Mouse (Mus musculus): ENCODE data around the gene Szt2. TPM values are rescaled to one million over a fixed set of nuclear protein-coding genes. Genes with fewer than 3 reads are reported as not detected.
A peak's percentile ranks its signal among the peaks of the same experiment; 100 is the strongest.

Szt2 gene
- polyA plus RNA-seq, 1 experiment from 2014 or later: 14.7 TPM

DNA sequence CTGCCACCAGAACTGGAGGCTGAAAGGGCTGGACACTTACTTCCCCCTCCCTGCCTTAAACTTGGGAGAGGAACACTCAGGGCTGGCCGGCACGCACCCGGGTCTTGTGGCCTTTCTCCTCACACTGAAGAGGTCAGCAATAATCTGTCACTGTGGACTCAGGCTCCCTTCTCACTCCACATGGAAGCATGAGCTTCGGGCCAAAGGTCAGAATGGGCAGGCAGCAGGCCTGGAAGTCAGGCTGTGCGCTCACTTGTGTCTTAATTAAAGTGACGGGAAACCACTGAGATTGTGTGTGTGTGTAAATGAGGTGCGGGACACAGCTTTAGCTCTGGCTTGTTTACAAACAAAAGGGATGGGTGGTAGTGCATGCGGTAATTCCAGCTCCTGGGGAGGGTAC lies 23.3 kb upstream of the Szt2 start:
- H3K4me2 ChIP-seq (ENCODE audit: low read length): no peak overlapping the region
- DNase-seq (no peak), ATAC-seq (ENCODE audit: low FRiP score, low TSS enrichment) (no peak)
- H3K4me1 ChIP-seq (ENCODE audit: control insufficient read depth, insufficient read depth, low read length): peaks cover 21% of the 10 kb centered on the region
- H3K4me3 ChIP-seq (replicated peaks; ENCODE audit: low read depth, low read length): no peak overlapping the region
- no peaks in the 10 kb centered on the region for H3K9me3 ChIP-seq (ENCODE audit: control insufficient read depth, low read length)
- H3K27me3 ChIP-seq (ENCODE audit: control insufficient read depth, insufficient read depth, low read length): no peaks in the 10 kb centered on the region
- H3K9ac ChIP-seq (replicated peaks; ENCODE audit: low read length): no peak overlapping the region; the same call in 1 of the 2 replicates
- WGBS: 74% methylated on average over 8 of the region's 8 CpGs
- H3K36me3 ChIP-seq (ENCODE audit: control insufficient read depth, insufficient read depth, low read length): peaks cover 23% of the 10 kb centered on the region
- no peak overlapping the region for H3K27ac ChIP-seq (replicated peaks; ENCODE audit: low read depth, low read length)

DNA sequence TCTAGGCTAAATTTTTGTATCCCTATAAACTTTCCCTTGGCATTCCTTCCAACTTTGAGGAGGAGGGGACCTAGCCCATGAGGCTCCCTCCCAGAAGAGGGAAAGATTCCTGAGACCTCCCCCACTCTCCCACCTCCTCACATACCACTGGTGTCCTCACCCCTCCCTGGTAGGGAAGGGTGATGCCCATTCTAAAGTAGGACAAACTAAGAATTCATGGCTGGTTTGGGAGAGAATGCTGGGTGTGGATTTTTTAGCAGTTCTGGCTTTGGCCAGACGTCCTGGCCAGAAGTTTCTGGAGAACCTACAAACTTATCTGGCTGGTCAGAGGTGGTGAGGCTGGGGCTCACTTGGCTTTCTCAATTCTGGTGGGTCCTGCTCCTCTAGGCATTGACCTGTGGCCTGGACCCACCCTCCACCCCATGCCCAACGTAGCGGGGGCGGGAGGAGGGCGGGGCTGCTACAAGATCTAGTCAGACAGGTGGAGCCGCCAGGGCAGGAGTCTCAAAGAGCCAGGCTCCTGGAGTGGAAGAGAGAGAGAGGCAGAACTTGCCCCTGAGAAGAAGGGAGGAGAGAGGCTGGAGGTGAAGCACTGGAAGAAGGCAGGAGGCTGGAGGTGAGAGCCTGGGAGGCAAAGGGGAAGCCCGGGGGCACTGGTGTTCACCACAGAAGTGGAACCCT lies 20.3 kb upstream of the Szt2 start:
- WGBS: 61% methylated on average over 7 of the region's 7 CpGs
- Histone ChIP-seq H3K36me3 (ENCODE audit: control insufficient read depth, insufficient read depth, low read length) (peaks cover 23% of the 10 kb centered on the region), H3K27ac (replicated peaks; ENCODE audit: low read depth, low read length) (no peak overlapping the region), H3K4me1 (ENCODE audit: control insufficient read depth, insufficient read depth, low read length) (peaks cover 17% of the 10 kb centered on the region), H3K27me3 (ENCODE audit: control insufficient read depth, insufficient read depth, low read length) (no peaks in the 10 kb centered on the region), H3K4me3 (replicated peaks; ENCODE audit: low read depth, low read length) (no peak overlapping the region), H3K9ac (replicated peaks; ENCODE audit: low read length) (no peak overlapping the region), H3K4me2 (ENCODE audit: low read length) (no peak overlapping the region), H3K9me3 (ENCODE audit: control insufficient read depth, low read length) (no peaks in the 10 kb centered on the region)
- no peak for DNase-seq
- no peak for ATAC-seq (ENCODE audit: low FRiP score, low TSS enrichment)

DNA sequence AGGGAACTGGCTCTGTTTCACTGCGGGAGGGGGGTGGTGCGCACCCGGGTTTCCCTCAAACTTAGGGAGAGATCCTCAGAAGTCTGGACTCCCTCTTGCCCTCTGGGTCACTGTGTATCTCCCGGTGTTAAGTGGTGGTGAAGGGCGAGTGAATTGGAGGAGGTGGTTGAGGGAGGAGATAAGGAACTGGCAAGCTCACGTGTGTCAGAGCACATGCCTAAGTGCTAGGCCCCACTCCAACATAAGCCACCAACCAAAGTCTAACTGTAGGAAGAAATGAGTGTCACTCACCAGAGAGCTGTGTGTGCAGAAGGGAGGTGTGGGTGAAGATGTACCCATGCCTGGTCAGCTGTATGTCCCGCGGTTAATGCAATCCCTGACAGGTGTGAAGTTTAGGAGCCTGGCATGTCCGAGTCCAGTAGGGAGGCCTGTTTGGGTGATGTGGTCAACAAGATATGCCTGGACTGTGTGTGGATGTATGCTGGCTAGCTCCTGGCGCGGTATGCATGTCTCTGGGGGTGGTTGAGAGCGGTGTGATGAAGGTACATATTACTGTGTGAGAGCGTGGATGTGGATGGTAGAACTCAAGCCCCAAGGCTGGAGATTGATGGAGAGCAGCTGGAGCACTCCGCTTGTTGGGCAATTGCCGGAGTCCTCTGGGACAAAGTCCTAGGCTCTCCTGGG lies 19.6 kb upstream of the Szt2 start:
- Histone ChIP-seq H3K4me1 (ENCODE audit: control insufficient read depth, insufficient read depth, low read length) (peaks cover 17% of the 10 kb centered on the region), H3K27me3 (ENCODE audit: control insufficient read depth, insufficient read depth, low read length) (no peaks in the 10 kb centered on the region), H3K4me2 (ENCODE audit: low read length) (peak overlapping the region; percentile 87), H3K36me3 (ENCODE audit: control insufficient read depth, insufficient read depth, low read length) (peaks cover 23% of the 10 kb centered on the region), H3K9me3 (ENCODE audit: control insufficient read depth, low read length) (no peaks in the 10 kb centered on the region), H3K4me3 (replicated peaks; ENCODE audit: low read depth, low read length) (peak overlapping the region; percentile 49), H3K27ac (replicated peaks; ENCODE audit: low read depth, low read length) (peak overlapping the region; percentile 64; the same call in 1 of the 2 replicates), H3K9ac (replicated peaks; ENCODE audit: low read length) (peak overlapping the region; percentile 59)
- 57% methylated on average over 15 of the region's 15 CpGs for WGBS
- peak; percentile 2; the same call in 1 of the 2 replicates for ATAC-seq (ENCODE audit: low FRiP score, low TSS enrichment)
- DNase-seq: no peak

DNA sequence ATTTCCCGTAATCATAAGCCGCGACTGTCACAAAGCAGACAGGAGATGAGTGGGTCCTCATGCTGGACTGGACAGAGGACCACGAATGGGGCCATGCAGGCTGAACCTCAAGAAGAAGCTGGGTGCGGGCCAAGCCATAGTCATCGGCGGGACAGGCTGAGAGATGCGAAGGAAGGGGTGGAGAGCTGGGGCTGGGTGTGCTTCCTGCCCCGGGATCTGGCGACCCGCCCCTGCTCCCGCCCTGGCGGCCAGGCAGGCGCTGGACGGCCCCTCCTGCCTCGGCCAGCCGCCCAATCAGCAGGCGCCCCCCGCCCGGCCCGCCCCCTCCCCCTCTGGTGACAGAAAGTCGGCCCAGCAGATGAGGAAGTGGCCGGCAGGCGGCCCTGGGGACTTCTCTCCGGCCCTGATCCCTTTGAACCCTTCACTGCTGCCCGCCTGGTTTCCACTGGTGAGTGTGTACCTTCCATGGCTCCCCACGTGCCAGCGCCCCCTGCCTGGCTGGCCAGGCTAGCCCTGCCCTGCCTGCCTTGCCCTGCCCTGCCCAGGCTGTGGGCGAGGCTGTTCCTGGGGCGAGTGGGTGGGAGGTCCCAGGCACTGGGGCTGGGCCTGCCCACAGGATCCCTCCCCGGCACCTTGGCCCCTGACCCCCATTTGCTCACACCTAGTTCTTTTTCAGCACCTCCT lies 18.8 kb upstream of the Szt2 start, which contains the start of gene Elovl1:
Gene Elovl1, plus strand, starts transcription at position 326 of the 684 bp plus-strand sequence.
- Histone ChIP-seq H3K27ac (replicated peaks; ENCODE audit: low read depth, low read length) (peak within 1 kb of the TSS; percentile 64), H3K4me1 (ENCODE audit: control insufficient read depth, insufficient read depth, low read length) (peaks cover 17% of the 10 kb centered on the region), H3K27me3 (ENCODE audit: control insufficient read depth, insufficient read depth, low read length) (no peaks in the 10 kb centered on the region), H3K9ac (replicated peaks; ENCODE audit: low read length) (peak within 1 kb of the TSS; percentile 59), H3K4me3 (replicated peaks; ENCODE audit: low read depth, low read length) (peak within 1 kb of the TSS; percentile 49), H3K36me3 (ENCODE audit: control insufficient read depth, insufficient read depth, low read length) (peaks cover 20% of the 10 kb centered on the region), H3K4me2 (ENCODE audit: low read length) (peak within 1 kb of the TSS; percentile 87), H3K9me3 (ENCODE audit: control insufficient read depth, low read length) (no peaks in the 10 kb centered on the region)
- ATAC-seq (ENCODE audit: low FRiP score, low TSS enrichment): peak; percentile 88
- 0% methylated on average over 28 of the region's 31 CpGs for WGBS
- DNase-seq: peak; percentile 85

DNA sequence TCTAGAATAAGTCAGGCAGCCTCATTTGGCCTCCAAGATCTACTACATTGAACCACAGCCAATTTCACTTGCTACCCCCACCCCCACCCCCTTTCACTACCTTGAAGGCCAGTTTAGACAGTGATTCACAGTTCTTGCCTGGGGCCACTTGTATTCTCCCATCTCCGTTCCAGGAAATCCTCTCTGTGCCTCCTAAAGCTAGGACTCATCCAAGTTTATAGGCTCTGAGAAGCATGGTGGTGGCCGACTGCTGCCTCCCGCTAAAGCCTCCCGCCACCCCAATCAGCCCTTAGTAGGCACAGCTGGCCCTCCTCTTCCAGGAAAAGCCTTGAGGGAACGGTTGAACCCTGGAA lies 18.3 kb upstream of the Szt2 start:
- Histone ChIP-seq H3K27me3 (ENCODE audit: control insufficient read depth, insufficient read depth, low read length) (no peaks in the 10 kb centered on the region), H3K36me3 (ENCODE audit: control insufficient read depth, insufficient read depth, low read length) (peaks cover 20% of the 10 kb centered on the region), H3K9ac (replicated peaks; ENCODE audit: low read length) (peak overlapping the region; percentile 59), H3K4me1 (ENCODE audit: control insufficient read depth, insufficient read depth, low read length) (peaks cover 17% of the 10 kb centered on the region), H3K4me2 (ENCODE audit: low read length) (peak overlapping the region; percentile 87), H3K4me3 (replicated peaks; ENCODE audit: low read depth, low read length) (peak overlapping the region; percentile 49), H3K9me3 (ENCODE audit: control insufficient read depth, low read length) (no peaks in the 10 kb centered on the region), H3K27ac (replicated peaks; ENCODE audit: low read depth, low read length) (peak overlapping the region; percentile 64)
- 4% methylated on average over 5 of the region's 5 CpGs for WGBS
- DNase-seq (no peak), ATAC-seq (ENCODE audit: low FRiP score, low TSS enrichment) (peak; percentile 15)

DNA sequence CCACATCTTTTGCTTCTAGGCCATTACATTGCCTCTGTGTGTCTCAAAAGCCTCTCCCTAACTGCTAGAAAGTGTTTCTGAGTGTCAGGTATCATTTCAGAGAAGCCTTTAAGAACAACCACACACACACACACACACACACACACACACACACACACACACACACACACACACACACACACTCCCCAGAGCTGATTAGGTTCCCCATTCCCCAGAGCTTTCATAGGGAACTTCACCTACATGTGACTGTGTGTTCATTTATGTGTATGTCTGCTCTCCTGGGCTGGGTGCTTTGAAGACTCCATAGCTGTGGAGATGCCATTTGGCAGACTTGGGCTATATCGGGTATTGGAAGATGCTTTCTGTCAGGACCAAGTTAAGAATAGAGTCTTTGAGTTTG lies 16.3 kb upstream of the Szt2 start:
- Histone ChIP-seq H3K9me3 (ENCODE audit: control insufficient read depth, low read length) (no peaks in the 10 kb centered on the region), H3K4me2 (ENCODE audit: low read length) (no peak overlapping the region), H3K9ac (replicated peaks; ENCODE audit: low read length) (no peak overlapping the region), H3K4me1 (ENCODE audit: control insufficient read depth, insufficient read depth, low read length) (peaks cover 17% of the 10 kb centered on the region), H3K36me3 (ENCODE audit: control insufficient read depth, insufficient read depth, low read length) (peaks cover 26% of the 10 kb centered on the region), H3K27me3 (ENCODE audit: control insufficient read depth, insufficient read depth, low read length) (no peaks in the 10 kb centered on the region), H3K4me3 (replicated peaks; ENCODE audit: low read depth, low read length) (no peak overlapping the region), H3K27ac (replicated peaks; ENCODE audit: low read depth, low read length) (no peak overlapping the region)
- DNase-seq (no peak), ATAC-seq (ENCODE audit: low FRiP score, low TSS enrichment) (no peak)
- 90% methylated on average over 1 of the region's 1 CpGs for WGBS

DNA sequence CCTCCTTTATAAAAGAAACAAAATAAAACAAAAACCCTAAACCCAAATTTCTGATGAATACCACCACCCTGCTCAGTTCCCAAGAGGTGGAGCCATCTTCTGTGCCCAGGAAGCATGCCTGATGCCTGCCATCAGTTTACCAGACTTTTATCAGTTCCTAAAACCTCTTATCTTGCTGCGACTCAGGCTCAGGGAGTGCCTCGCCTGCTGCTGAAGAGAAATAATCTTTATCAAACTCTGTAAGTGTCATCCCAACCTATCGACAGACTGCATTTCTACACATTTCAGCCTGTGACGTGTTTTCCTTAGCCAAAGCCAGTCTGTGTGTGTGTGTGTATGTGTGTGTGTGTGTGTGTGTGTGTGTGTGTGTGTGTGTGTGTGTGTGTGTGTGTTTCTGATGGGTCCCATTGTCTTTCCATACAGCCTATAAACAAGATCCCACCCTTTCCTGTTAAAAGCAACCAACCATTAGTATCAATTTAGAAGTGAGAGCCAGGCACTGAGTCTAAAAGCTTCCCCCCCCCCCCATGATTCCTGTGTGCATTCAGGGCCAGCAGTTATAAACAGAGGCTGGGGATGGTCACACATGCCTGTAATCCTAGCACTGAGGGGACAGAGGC lies 15.6 kb upstream of the Szt2 start:
- H3K36me3 ChIP-seq (ENCODE audit: control insufficient read depth, insufficient read depth, low read length): peaks cover 31% of the 10 kb centered on the region
- ATAC-seq (ENCODE audit: low FRiP score, low TSS enrichment) (no peak), DNase-seq (no peak)
- H3K9ac ChIP-seq (replicated peaks; ENCODE audit: low read length): no peak overlapping the region
- peaks cover 17% of the 10 kb centered on the region for H3K4me1 ChIP-seq (ENCODE audit: control insufficient read depth, insufficient read depth, low read length)
- H3K9me3 ChIP-seq (ENCODE audit: control insufficient read depth, low read length): no peaks in the 10 kb centered on the region
- no peaks in the 10 kb centered on the region for H3K27me3 ChIP-seq (ENCODE audit: control insufficient read depth, insufficient read depth, low read length)
- H3K4me3 ChIP-seq (replicated peaks; ENCODE audit: low read depth, low read length): no peak overlapping the region
- no peak overlapping the region for H3K27ac ChIP-seq (replicated peaks; ENCODE audit: low read depth, low read length)
- 88% methylated on average over 4 of the region's 4 CpGs for WGBS
- H3K4me2 ChIP-seq (ENCODE audit: low read length): no peak overlapping the region

DNA sequence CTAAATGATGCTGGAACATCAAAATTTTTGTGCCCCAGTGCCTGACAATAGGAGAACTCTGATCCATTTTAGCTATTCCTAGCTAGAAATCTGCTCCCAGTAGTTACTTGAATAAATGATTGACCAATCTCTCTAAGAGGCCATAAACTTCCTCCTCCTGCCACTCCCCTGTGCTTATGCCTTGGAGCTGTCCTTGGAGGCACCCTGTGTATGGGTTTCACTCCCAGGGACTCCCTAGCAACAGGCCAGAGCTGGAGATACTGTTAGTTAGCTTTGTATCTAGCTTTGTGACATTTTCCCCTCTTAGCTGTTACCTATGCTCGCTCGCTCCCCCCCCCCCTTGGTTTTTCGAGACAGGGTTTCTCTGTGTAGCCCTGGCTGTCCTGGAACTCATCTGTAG lies 12.3 kb upstream of the Szt2 start:
- ATAC-seq (ENCODE audit: low FRiP score, low TSS enrichment) (no peak), DNase-seq (no peak)
- Histone ChIP-seq H3K9me3 (ENCODE audit: control insufficient read depth, low read length) (no peaks in the 10 kb centered on the region), H3K27me3 (ENCODE audit: control insufficient read depth, insufficient read depth, low read length) (no peaks in the 10 kb centered on the region), H3K4me2 (ENCODE audit: low read length) (no peak overlapping the region), H3K27ac (replicated peaks; ENCODE audit: low read depth, low read length) (no peak overlapping the region), H3K36me3 (ENCODE audit: control insufficient read depth, insufficient read depth, low read length) (peaks cover 59% of the 10 kb centered on the region), H3K4me1 (ENCODE audit: control insufficient read depth, insufficient read depth, low read length) (no peaks in the 10 kb centered on the region), H3K9ac (replicated peaks; ENCODE audit: low read length) (no peak overlapping the region), H3K4me3 (replicated peaks; ENCODE audit: low read depth, low read length) (no peak overlapping the region)
- WGBS: 98% methylated on average over 3 of the region's 3 CpGs

All from midbrain, embryonic 14.5 days (tissue).